Mouse (Mus musculus): ENCODE measurements around the gene Rmi1. TPM values are rescaled to one million over a fixed set of nuclear protein-coding genes. Genes with fewer than 3 reads are reported as not detected.
A peak's percentile ranks its signal among the peaks of the same experiment; 100 is the strongest.
"Not testable (repeated sequence)": the region's sequence is repeated elsewhere in the genome, so short reads cannot be mapped to it uniquely, and the experiment has no call there.

Gene Rmi1
- polyA plus RNA-seq, 1 experiment = 31.7 TPM

- peaks cover 17% of the 10 kb centered on the region for H3K36me3 ChIP-seq (ENCODE audit: control insufficient read depth, insufficient read depth, low read length, poor library complexity, severe bottlenecking)
- H3K4me1 ChIP-seq (ENCODE audit: control insufficient read depth, insufficient read depth, low read length) = no peaks in the 10 kb centered on the region
- H3K4me3 ChIP-seq (ENCODE audit: low read depth, low read length) = peak within 1 kb of the TSS; percentile 70
- peak within 1 kb of the TSS; percentile 39 for H3K27ac ChIP-seq (ENCODE audit: insufficient read depth, low read length)
- peaks cover 21% of the 10 kb centered on the region for H3K9me3 ChIP-seq (replicated peaks; ENCODE audit: control insufficient read depth, insufficient read depth, low read length, poor library complexity, severe bottlenecking)
- peak within 1 kb of the TSS; percentile 28 for H3K9ac ChIP-seq (ENCODE audit: low read depth, poor library complexity, severe bottlenecking)
- TF ChIP-seq POLR2A (IDR thresholded peaks at IDR 0.05; ENCODE audit: insufficient read depth, low read length) (no peak), CTCF (IDR thresholded peaks at IDR 0.05; ENCODE audit: low read depth, low read length) (no peak), EP300 (IDR thresholded peaks at IDR 0.05; ENCODE audit: insufficient read depth, low read depth, low read length) (no peak)
- H3K27me3 ChIP-seq (ENCODE audit: control insufficient read depth, insufficient read depth, low read length, poor library complexity, severe bottlenecking) = no peaks in the 10 kb centered on the region
These were observed 17.1 kb upstream of the Rmi1 start, which contains the start of gene 2210016F16Rik for GRCm38 (mm10) chr13:58384779-58385546. TSS of gene 2210016F16Rik (minus strand) at chr13:58385225.

- Histone ChIP-seq H3K36me3 (ENCODE audit: control insufficient read depth, insufficient read depth, low read length, poor library complexity, severe bottlenecking) (peaks cover 20% of the 10 kb centered on the region), H3K27ac (ENCODE audit: insufficient read depth, low read length) (peak overlapping the region; percentile 39), H3K4me1 (ENCODE audit: control insufficient read depth, insufficient read depth, low read length) (no peaks in the 10 kb centered on the region), H3K9me3 (replicated peaks; ENCODE audit: control insufficient read depth, insufficient read depth, low read length, poor library complexity, severe bottlenecking) (peaks cover 17% of the 10 kb centered on the region), H3K27me3 (ENCODE audit: control insufficient read depth, insufficient read depth, low read length, poor library complexity, severe bottlenecking) (no peaks in the 10 kb centered on the region), H3K4me3 (ENCODE audit: low read depth, low read length) (peak overlapping the region; percentile 70), H3K9ac (ENCODE audit: low read depth, poor library complexity, severe bottlenecking) (peak overlapping the region; percentile 28)
- TF ChIP-seq POLR2A (IDR thresholded peaks at IDR 0.05; ENCODE audit: insufficient read depth, low read length) = no peak
- TF ChIP-seq EP300 (IDR thresholded peaks at IDR 0.05; ENCODE audit: insufficient read depth, low read depth, low read length) = no peak
- no peak for TF ChIP-seq CTCF (IDR thresholded peaks at IDR 0.05; ENCODE audit: low read depth, low read length)
These were observed 16.5 kb upstream of the Rmi1 start for GRCm38 (mm10) chr13:58385547-58385920.

- TF ChIP-seq POLR2A (IDR thresholded peaks at IDR 0.05; ENCODE audit: insufficient read depth, low read length) (no peak), CTCF (IDR thresholded peaks at IDR 0.05; ENCODE audit: low read depth, low read length) (peak; percentile 54), EP300 (IDR thresholded peaks at IDR 0.05; ENCODE audit: insufficient read depth, low read depth, low read length) (no peak)
- peaks cover 21% of the 10 kb centered on the region for H3K36me3 ChIP-seq (ENCODE audit: control insufficient read depth, insufficient read depth, low read length, poor library complexity, severe bottlenecking)
- H3K9ac ChIP-seq (ENCODE audit: low read depth, poor library complexity, severe bottlenecking) = no peak overlapping the region
- no peaks in the 10 kb centered on the region for H3K27me3 ChIP-seq (ENCODE audit: control insufficient read depth, insufficient read depth, low read length, poor library complexity, severe bottlenecking)
- H3K4me3 ChIP-seq (ENCODE audit: low read depth, low read length) = no peak overlapping the region
- H3K9me3 ChIP-seq (replicated peaks; ENCODE audit: control insufficient read depth, insufficient read depth, low read length, poor library complexity, severe bottlenecking) = no peaks in the 10 kb centered on the region
- H3K4me1 ChIP-seq (ENCODE audit: control insufficient read depth, insufficient read depth, low read length) = no peaks in the 10 kb centered on the region
- no peak overlapping the region for H3K27ac ChIP-seq (ENCODE audit: insufficient read depth, low read length)
These were observed 14.1 kb upstream of the Rmi1 start for GRCm38 (mm10) chr13:58387948-58388347.

- H3K36me3 ChIP-seq (ENCODE audit: control insufficient read depth, insufficient read depth, low read length, poor library complexity, severe bottlenecking) = peaks cover 25% of the 10 kb centered on the region
- H3K4me1 ChIP-seq (ENCODE audit: control insufficient read depth, insufficient read depth, low read length) = no peaks in the 10 kb centered on the region
- H3K27me3 ChIP-seq (ENCODE audit: control insufficient read depth, insufficient read depth, low read length, poor library complexity, severe bottlenecking) = no peaks in the 10 kb centered on the region
- no peak for TF ChIP-seq CTCF (IDR thresholded peaks at IDR 0.05; ENCODE audit: low read depth, low read length)
- no peak for TF ChIP-seq EP300 (IDR thresholded peaks at IDR 0.05; ENCODE audit: insufficient read depth, low read depth, low read length)
- no peak for TF ChIP-seq POLR2A (IDR thresholded peaks at IDR 0.05; ENCODE audit: insufficient read depth, low read length)
- no peak overlapping the region for H3K9ac ChIP-seq (ENCODE audit: low read depth, poor library complexity, severe bottlenecking)
- no peak overlapping the region for H3K27ac ChIP-seq (ENCODE audit: insufficient read depth, low read length)
- H3K9me3 ChIP-seq (replicated peaks; ENCODE audit: control insufficient read depth, insufficient read depth, low read length, poor library complexity, severe bottlenecking) = no peaks in the 10 kb centered on the region
- no peak overlapping the region for H3K4me3 ChIP-seq (ENCODE audit: low read depth, low read length)
These were observed 13.7 kb upstream of the Rmi1 start for GRCm38 (mm10) chr13:58388379-58388778.

- no peak overlapping the region for H3K4me3 ChIP-seq (ENCODE audit: low read depth, low read length)
- H3K27ac ChIP-seq (ENCODE audit: insufficient read depth, low read length) = no peak overlapping the region
- no peak overlapping the region for H3K9ac ChIP-seq (ENCODE audit: low read depth, poor library complexity, severe bottlenecking)
- TF ChIP-seq EP300 (IDR thresholded peaks at IDR 0.05; ENCODE audit: insufficient read depth, low read depth, low read length) (no peak), POLR2A (IDR thresholded peaks at IDR 0.05; ENCODE audit: insufficient read depth, low read length) (no peak), CTCF (IDR thresholded peaks at IDR 0.05; ENCODE audit: low read depth, low read length) (no peak)
- no peaks in the 10 kb centered on the region for H3K9me3 ChIP-seq (replicated peaks; ENCODE audit: control insufficient read depth, insufficient read depth, low read length, poor library complexity, severe bottlenecking)
- peaks cover 35% of the 10 kb centered on the region for H3K36me3 ChIP-seq (ENCODE audit: control insufficient read depth, insufficient read depth, low read length, poor library complexity, severe bottlenecking)
- no peaks in the 10 kb centered on the region for H3K4me1 ChIP-seq (ENCODE audit: control insufficient read depth, insufficient read depth, low read length)
- H3K27me3 ChIP-seq (ENCODE audit: control insufficient read depth, insufficient read depth, low read length, poor library complexity, severe bottlenecking) = no peaks in the 10 kb centered on the region
These were observed 12.6 kb upstream of the Rmi1 start for GRCm38 (mm10) chr13:58389324-58389951.

- H3K27me3 ChIP-seq (ENCODE audit: control insufficient read depth, insufficient read depth, low read length, poor library complexity, severe bottlenecking); H3K4me1 ChIP-seq (ENCODE audit: control insufficient read depth, insufficient read depth, low read length); H3K27ac ChIP-seq (ENCODE audit: insufficient read depth, low read length); H3K9ac ChIP-seq (ENCODE audit: low read depth, poor library complexity, severe bottlenecking); H3K4me3 ChIP-seq (ENCODE audit: low read depth, low read length); H3K9me3 ChIP-seq (replicated peaks; ENCODE audit: control insufficient read depth, insufficient read depth, low read length, poor library complexity, severe bottlenecking): not testable (repeated sequence)
- peaks cover 79% of the 10 kb centered on the region for H3K36me3 ChIP-seq (ENCODE audit: control insufficient read depth, insufficient read depth, low read length, poor library complexity, severe bottlenecking)
These were observed 7.7 kb upstream of the Rmi1 start for GRCm38 (mm10) chr13:58394392-58394791.

Data from ES-Bruce4 (cell line).